Mouse (Mus musculus): Measurements from ENCODE around the gene Pik3c2b.

- TF ChIP-seq POLR2A (IDR thresholded peaks at IDR 0.05; ENCODE audit: insufficient read depth, low read depth, low read length): no peak
- TF ChIP-seq CTCF (IDR thresholded peaks at IDR 0.05; ENCODE audit: insufficient read depth, low read depth, low read length): no peak
Observed at GRCm38 (mm10) chr1:133070157-133070556, 24.7 kb downstream of the Pik3c2b start.

Measured in olfactory bulb, adult 2 months (tissue).